Mouse (Mus musculus) ovary, adult 18-20 months (tissue): Measurements from ENCODE around the gene Kctd3.
"Not testable (repeated sequence)": the region's sequence is repeated elsewhere in the genome, so short reads cannot be mapped to it uniquely, and the experiment has no call there.

Experiments used
- DNase-seq: peaks from one replicate; pipeline ENCODE4 v3.0.0; 2022; ENCODE audit warnings: low spot score, mixed read lengths

Gene Kctd3

DNA sequence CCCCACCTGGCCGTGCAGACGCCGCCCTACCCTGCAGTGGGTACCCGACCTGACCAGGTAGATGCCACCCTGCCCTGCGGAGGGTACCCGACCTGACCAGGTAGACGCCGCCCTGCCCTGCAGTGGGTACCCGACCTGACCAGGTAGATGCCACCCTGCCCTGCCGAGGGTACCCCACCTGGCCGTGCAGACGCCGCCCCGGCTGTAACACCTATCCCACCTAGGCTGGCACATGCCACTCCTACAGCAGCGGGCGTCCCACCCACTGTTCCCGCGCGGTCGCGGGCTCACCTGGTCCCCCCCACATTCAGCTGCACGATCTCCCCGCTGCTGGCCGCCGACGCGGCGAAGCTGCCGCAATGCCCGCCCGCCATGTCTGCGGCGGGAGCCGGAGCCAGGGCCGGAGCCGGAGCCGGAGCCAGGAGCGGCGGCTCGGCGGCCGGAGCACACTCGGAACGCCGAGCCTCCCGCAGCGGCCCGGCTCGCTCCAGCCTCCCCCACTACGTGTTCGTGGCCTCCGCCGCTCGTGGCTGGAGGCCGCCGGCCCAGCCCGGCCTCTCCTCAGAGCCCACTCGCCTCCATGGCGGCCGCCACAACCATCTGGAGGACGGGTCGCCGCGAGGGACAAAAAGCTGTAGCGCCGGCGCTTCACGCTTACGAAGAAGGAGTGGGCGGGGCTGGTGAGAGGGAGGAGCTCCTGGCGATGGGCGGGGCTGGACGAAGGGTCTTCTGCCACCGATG lies at the start of gene Kctd3:
Gene Kctd3 (minus strand): TSS at position 603 of the 741 bp plus-strand sequence.
- DNase-seq = peak; percentile 89

DNA sequence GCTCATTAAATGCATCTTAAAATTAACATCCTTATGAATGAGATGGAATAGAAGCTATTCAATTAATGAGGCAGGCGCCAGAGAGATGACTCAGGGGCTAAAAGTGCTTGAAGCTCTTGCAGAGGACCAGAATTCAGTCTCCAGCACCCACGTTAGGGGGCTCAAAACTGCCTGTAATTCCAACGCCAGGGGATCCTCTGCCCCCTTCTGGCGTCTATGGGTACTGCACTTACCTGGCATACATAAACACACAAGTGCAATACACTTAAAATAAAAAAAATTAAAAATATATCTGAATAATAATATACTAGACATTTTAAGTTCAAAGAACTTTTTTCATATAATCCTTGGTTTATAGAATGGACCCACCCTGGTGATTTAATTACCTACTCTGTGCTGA lies 49.8 kb upstream of the Kctd3 start:
- DNase-seq = no peak

DNA sequence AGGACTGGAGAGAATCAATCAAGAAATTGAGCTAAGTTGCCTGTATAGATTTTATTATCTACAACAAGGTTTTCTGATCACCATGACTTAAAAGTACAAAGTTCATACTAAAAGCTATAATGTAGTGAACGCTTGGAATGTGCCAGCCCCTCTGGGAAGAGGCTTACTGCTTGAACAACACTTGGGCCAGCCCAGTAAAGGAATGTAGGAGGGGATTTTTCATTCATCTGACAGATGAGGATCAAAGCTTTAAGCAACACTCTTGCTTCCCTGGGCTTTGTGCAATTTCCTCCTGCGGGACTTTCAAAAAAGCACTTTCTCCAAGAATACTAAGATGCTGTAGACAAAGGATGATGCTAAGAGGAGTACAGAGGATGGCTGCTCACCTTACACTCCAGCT lies 48.3 kb upstream of the Kctd3 start:
- DNase-seq = no peak

DNA sequence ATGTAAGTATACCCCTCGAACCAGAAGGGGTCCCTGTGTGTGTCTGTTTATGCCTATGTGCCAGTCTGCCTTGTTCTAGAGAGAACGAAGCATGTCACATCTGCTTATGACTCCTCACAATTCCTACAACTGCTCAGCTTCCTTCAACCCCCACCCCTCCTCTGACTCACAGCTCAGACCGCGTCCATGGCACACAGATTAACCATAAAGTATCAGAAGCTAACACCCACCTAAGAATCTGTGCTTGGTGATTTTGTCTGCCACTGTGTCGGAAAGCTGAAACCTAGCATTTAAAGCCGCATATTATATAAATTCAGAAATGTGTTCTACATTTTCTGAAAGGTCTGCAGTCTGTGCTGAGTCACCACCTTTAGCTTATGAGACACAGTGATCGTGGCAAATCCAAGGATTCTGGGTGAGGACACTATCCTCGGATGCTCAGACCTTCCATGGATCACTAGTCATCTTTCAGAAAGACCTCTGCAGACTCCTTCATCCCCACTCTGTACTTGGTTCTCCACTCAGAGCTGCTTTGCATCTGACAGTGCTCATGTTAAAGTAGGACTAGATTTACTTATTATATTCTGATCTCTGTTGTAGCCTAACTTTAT lies 47.4 kb upstream of the Kctd3 start:
- no peak for DNase-seq

DNA sequence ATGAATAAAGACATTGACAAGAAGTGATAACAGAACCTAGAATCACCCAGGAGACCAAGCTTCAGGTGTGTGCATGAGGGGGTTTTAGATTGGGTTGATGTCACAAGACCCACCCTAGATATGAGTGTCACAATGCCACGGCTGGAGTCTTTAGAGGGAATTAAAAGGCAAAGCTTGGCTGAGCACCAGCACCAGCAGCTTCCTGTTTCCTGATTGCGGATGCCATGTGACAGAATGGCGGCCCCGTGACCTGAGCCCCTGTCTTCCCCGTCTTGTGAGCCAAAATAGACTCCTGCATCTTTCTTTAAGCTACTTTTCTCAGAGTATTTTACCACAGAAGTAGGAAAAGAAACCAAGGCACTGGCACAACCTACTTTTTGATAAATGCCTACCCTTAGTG lies 46.5 kb upstream of the Kctd3 start:
- DNase-seq = no peak

DNA sequence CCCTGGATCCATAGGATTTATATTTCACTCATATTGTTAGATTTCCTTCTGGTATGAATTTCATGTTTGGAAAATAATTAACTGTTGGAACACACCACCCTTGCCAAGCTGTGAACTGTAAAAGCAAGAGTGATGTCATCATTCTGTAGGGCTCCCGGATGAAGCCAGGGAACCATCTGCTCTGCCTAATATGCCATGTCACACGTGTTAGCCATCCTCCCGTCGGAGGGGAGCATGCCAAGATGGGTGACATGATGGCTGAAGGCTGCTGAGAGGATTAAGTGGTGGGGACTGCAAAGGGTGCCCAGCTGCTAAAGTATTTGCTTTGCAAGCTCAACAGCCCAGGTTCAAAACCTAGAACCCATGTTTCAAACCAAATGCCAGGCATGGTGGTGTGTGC lies 44.5 kb upstream of the Kctd3 start:
- DNase-seq = no peak

DNA sequence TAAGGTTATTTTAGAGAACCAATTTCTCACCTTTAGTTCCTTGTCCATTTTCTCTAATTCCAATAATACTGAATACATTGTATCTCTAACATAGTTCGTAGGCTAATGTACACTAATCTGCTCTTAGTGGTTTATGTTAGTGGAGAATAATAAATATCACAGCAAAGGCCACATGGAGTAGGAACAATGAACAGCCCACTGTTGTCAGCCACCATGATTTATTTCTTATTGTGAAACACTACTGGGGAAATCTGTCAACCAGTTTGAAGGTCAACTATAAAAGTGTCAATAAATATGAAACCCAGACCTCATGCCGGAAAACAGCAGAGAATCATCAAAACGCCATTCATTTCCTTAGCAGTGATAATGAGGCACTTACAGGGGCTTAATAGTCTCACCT lies 42.5 kb upstream of the Kctd3 start:
- no peak for DNase-seq

DNA sequence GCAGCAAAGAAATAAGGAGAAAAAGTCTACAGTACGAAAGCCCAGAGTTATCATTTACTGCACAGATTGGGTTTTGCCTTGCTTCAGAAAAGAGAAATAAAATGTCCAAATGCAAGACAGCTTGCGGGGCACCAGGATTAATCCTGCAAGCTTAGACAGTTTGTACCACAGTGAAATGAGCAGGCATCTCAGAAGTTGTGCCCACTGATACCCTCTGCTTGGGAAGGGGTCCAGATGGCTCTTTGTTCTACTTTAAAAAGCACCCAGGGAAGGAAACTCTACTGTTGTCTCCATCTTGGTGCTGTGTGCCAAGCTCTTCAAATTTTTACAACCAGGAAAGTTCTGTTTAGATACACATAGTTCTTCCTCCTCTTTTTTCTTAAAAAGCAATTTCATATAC lies 40.7 kb upstream of the Kctd3 start:
- no peak for DNase-seq

DNA sequence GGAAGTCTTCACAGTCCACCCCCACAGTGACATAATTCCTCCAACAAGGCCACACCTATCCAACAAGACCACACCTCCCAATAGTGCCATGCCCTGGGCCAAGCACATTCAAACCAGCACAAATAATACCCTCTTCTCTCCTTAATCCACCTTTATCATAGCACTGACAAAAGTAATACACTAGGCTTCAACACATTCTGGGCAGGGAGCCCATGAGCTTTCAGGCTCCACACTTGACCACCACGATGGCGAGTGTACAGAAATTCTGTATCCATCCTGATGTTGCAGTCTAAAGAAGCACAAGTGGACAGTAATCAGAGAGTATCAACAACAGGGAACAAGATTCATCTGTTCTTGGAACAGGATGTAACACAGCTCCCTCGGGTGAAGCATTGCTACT lies 40.3 kb upstream of the Kctd3 start:
- DNase-seq = no peak

DNA sequence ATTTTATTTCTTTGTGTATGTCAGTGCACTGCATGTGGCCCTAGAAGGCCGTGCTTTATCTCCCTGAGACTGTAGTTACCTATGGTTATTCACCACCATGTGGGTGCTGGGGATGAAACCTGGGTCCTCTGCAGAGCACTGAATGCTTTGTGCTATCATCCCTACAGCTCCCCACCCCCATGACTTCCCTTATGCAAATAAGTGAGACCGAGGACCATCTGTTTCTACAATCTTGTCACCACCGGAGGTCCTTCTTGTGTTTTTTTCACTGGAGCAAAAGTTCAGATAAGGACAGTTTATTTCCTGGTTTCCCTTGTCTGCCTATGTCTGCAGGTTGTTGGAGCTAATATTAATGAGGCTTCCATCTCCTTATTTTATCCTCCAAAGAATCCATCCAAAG lies 39.2 kb upstream of the Kctd3 start:
- DNase-seq = no peak

DNA sequence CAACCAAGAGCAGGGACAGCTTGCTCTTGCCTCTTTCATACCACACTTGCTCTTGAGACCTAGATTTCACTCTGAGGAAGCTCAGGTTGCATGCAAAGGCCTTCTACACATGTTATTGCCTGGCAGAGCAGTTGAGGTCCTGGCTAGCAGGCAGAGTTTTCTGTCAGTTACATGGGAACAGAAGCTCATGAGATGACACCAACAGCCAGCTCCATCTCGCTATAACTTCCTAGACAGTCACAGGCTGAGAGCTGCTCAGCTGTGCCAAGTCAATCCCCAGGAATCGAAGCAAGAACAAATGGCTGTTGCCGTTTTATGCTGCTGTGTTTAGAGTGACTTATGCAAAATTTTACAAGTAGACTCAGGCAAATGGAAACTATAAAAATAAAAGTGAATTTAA lies 38.7 kb upstream of the Kctd3 start:
- no peak for DNase-seq

DNA sequence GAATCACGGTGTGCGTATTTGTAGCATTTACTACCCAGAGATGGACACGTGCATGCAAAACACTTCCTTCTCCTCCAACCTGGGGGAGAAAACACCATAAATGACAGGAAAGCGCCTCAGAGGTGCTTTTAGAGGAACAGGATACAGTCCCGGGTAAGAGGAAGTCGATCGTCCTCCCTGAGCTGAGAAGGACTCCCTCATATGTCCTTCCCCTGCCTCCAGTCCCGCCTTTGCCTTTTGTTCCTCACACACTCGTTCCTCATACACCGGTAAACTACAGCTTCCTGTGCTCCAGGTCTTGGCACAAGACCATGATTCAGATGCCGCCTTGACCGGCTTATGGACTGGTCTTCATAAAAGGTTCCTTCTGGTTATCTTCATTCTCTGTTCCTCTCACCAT lies 33.6 kb upstream of the Kctd3 start:
- no peak for DNase-seq

DNA sequence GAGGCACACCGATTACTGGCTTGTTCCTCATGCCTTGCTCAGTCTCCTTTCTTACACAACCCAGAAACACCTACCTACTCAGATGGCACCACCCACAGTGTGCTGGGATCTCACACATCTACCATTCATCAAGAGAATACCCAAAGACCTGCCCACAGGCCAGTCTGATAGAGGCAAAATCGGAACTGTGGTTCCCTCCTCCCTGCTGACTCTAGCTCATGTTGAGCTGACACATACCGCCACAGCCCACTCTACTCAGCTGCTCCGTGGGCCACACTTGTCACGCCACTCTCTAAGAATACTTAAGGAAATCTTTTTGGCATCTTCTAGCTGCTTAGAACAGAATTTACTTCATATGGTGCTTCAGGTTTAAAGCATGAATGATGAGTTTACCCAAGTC lies 31.7 kb upstream of the Kctd3 start:
- no peak for DNase-seq

DNA sequence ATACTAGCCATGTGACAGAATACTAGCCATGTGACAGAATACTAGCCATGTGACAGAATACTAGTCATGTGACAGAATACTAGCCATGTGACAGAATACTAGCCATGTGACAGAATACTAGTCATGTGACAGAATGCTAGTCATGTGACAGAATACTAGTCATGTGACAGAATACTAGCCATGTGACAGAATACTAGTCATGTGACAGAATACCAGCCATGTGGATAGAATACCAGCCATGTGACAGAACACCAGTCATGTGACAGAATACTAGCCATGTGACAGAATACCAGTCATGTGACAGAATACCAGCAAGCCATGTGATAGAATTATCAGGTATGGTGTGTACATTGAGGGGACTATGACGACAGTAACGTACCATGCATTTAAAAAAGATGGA lies 25.2 kb upstream of the Kctd3 start:
- not testable (repeated sequence) for DNase-seq

DNA sequence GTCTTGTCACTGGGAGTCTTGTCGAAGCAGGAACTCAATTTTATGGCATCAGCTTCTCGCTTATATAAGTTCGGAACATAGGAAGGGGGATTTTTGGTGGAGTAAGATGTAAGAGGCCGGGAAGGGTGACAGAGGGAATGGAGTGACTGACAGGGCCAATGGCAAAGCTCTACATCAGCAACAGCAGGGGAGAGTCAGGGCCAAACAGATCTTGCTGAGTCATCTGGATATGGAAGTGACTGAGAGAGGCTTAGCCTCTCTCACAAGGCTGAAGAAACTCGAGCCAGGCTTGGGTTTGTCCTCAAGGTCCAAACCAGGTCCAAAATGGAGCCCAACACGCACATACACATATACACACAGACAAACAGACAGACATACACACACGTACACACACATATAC lies 23.3 kb upstream of the Kctd3 start:
- no peak for DNase-seq

DNA sequence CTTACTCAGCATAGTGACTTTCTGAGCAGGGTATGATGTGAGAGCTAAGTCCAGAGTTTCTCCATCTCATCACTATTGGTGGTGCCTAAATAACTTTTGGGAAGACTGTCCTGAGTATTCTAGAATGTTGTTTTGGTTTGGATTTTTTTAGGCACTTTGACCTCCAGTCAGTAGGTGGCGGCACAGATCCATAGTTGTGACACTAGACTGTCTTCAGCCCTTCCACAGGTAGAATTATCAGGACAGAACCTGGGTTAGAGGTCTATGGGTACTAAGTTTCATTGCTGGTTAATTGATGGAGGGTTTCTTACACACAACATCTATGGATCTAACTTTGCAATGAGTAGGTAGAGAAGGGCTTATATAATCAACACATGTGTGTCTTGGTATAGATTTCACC lies 20.6 kb upstream of the Kctd3 start:
- DNase-seq = no peak

DNA sequence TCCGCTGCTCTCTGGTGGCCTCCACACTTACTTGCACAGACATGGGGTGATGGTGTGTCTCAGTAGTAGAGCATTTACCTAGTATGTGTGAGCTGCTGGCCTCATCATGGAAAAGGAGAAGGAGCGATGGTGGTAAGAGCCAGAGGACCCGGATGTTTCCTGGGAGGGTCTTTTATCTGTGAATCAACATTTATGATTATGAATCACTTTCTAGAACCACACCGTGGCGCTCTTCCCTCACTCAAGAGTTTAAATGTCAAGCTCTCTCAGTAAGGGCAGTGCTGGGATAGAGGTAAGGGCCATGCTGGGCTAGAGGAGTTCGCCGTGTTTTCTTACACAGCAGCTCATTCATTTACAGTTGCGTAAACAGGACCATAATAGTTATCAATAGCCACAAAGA lies 19.2 kb upstream of the Kctd3 start:
- no peak for DNase-seq

DNA sequence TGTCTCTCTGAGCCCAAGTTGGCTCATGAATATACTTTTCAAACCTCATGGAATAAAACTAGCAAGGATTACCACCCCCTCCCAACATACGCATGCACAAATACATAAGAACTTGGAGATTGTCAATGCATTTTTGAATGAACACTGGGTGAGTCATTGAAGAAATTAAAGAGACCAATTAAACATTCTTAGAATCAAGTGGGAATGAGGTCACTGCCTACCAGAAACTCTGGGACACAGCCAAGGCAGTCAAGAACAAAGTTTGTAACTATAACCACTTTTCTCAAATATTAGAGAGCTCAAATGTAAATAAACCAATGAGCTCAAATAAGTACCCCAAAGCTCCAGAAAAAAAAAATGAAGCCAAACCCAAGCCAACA lies 16.1 kb upstream of the Kctd3 start:
- DNase-seq = no peak

DNA sequence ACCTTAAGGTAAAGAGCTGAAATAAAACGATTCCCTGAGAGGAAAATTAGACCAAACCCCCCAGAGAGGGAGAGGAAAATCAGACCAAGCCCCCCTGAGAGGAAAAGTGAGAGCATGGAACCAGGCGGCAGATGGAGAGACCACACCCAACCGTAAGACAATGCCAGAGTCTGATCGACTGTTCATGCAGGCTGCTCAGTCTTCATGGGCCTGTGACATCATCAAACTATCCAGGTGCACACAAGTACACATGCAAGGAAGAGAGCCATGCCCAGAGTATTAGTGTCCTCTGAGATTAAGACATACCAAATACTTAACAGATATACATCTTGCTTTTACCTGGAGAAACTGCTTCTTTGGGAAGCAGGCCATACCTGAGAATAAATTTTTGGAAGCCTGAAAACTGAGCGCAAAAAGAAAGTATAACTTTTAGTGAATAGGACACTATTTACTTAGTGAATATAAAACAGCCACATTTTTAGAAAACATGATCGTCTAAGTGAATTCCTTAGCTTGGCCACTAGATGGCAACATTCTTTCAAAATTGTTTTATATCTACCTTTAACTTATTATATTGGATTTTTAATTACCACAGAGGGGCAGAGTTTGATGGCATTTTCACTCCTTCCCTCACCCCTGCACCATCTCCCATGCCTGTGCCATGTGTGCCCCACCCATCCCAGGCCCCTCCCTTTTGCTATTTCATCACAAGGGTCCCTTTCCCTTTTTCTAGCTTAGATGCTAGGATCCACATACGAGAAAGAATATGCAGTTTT lies 15.5 kb upstream of the Kctd3 start:
- DNase-seq = no peak

DNA sequence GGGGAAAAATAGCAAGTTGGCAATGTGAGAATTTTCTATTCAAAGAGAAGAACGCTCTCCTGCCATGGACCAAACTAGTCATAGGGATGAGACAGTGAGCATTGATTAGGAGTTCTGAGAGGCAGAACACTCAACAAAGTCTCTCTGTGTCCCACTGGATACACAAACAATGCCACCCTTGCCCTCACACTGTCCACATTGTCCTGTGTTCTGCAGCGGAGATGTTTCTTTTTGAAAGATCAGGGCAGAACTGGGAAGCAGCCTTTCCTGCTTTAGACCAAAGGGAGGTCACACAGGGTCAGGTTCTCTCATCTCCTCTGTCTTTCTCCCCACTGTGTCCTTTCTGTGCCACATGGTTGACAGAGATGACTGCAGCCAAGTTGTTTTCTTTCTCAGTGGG lies 7.7 kb upstream of the Kctd3 start:
- DNase-seq = no peak

DNA sequence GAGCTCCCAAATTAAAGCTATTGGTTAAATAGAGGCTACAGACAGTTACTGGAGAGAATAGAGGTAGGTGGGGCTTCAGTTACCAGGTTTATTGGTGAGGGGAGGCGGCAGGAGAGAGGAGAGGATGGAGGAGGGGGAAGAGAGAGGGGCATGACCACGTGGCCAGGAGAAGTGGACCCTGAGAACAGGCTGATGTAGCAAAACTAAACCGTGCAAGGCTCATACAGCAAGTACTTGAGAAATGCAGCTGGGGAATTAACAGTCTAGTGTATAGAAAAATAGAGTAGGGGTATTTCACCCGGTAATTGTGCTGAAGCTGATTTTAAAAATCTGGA lies 5.9 kb upstream of the Kctd3 start:
- no peak for DNase-seq

DNA sequence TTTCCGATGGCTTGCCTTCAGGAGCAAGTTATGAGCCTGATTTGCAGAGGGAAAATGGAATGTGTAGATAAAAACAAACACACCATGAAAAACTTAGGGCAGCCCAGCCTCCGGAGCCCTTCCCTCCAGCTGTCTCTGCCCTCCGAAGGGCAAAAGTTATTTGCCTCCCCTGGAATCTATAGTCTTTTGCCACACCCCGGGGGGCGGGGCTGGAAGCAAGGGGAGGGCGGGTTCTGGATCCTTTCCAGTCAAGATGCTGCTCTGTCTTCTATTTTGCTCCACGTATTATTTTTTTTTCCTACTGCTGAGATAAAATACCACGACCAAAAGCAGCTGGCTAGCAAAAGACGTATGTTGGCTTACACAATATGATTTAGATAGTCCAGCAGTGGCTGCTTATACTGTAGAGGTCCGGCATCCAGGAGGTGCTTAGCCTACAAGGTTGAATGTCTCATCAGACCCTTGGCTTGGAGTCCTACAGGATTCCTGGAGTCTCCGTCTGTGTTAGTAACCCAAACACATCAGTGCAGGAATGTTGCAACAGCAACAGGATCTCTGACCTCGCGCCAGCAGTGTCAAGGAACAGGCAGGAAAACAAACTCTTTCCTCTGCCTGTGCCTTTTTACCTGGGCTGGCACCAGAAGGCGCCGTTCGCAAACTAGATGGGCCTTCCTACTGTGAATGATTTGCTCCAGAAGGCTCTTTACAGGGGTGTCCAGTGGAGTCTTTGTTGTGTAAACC lies 5.4 kb upstream of the Kctd3 start:
- DNase-seq = peak; percentile 11

DNA sequence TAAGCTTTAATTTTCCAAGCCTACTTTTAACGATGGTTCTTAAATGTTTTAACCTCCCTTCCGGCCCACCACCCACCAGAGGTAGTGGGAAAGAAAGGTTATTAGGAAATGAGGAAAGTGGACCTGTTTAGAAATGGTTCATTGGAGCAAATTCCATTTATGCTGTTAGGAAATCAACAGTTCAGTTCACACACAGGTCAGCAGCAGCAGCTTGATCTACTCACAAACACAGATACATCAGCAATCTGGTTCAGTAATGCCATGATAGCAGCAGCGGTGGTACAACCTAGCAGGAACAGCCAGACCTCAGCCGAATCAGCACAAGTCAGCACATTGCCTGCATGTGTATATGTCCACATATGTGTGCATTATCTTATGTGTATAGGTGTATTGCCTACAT lies 3.0 kb upstream of the Kctd3 start:
- no peak for DNase-seq
